Mouse (Mus musculus) lung, postnatal 0 days (tissue): ENCODE measurements at regions not wholly inside any gene's neighbourhood (a gene's known extent, or its start where the extent isn't known, plus 50 kb on each side); places are given as distances from the start of the nearest gene placed in this dataset.

ENCODE experiments used
- ATAC-seq: fragments of 200-750 bp; cut with Nextera tagmentation; 2 replicates; pipeline ENCODE4 v1.8.0; 2017; ENCODE audit warnings: moderate library complexity
- DNase-seq: peaks from one replicate; pipeline ENCODE4 v3.0.0-alpha.2; 2016; ENCODE audit warnings: low spot score
- H3K27ac ChIP-seq: fragments of 300-500 bp; sonication (generic); 2 replicates; pipeline ENCODE4 v1.5.1; 2014; ENCODE audit warnings: antibody characterized with exemption, mild to moderate bottlenecking, low read length, mixed read lengths
- H3K27me3 ChIP-seq: fragments of 300-500 bp; sonication (generic); replicated peaks from 2 replicates; pipeline ENCODE4 v1.6.1; 2014; ENCODE audit warnings: low read length, mixed read lengths; ENCODE audit not compliant: insufficient read depth
- H3K36me3 ChIP-seq: fragments of 300-500 bp; sonication (generic); 2 replicates; pipeline ENCODE4 v1.6.1; 2014; ENCODE audit warnings: low read length, mixed read lengths; ENCODE audit not compliant: insufficient read depth
- H3K4me1 ChIP-seq: fragments of 300-500 bp; sonication (generic); 2 replicates; pipeline ENCODE4 v1.6.1; 2014; ENCODE audit warnings: antibody characterized with exemption, low read depth, low read length, mixed read lengths; ENCODE audit not compliant: insufficient read depth
- H3K4me2 ChIP-seq: fragments of 300-500 bp; sonication (generic); replicated peaks from 2 replicates; pipeline ENCODE4 v1.6.1; 2014; ENCODE audit warnings: low read depth, mild to moderate bottlenecking, low read length, moderate library complexity, mixed read lengths
- H3K4me3 ChIP-seq: fragments of 300-500 bp; sonication (generic); 2 replicates; pipeline ENCODE4 v1.5.1; 2014; ENCODE audit warnings: low read depth, low read length
- H3K9ac ChIP-seq: fragments of 300-500 bp; sonication (generic); replicated peaks from 2 replicates; pipeline ENCODE4 v1.6.1; 2014; ENCODE audit warnings: low read depth, mild to moderate bottlenecking
- H3K9me3 ChIP-seq: fragments of 300-500 bp; sonication (generic); 2 replicates; pipeline ENCODE4 v1.6.1; 2016; ENCODE audit warnings: low read length, mixed read lengths
- CTCF ChIP-seq: IDR thresholded peaks from 2 replicates; pipeline ENCODE4 v1.5.1; 2016; ENCODE audit warnings: antibody characterized with exemption, mild to moderate bottlenecking
- EP300 ChIP-seq: IDR thresholded peaks from 2 replicates; pipeline ENCODE4 v1.6.1; 2016; ENCODE audit warnings: antibody characterized with exemption, mild to moderate bottlenecking, control low read depth
- WGBS: fragments of 180-500 bp; shearing (Covaris S2); extraction: QIAGEN DNeasy Blood & Tissue Kit; methylation state at CpG from one replicate; pipeline ENCODE4 v1.1.7; 2014; 5-methylcytosine and 5-hydroxymethylcytosine counted together

- Histone ChIP-seq H3K4me3 (no peak overlapping the region), H3K36me3 (no peaks in the 10 kb centered on the region), H3K9ac (no peak overlapping the region), H3K4me1 (no peaks in the 10 kb centered on the region), H3K9me3 (no peaks in the 10 kb centered on the region), H3K27ac (no peak overlapping the region), H3K27me3 (no peaks in the 10 kb centered on the region), H3K4me2 (no peak overlapping the region)
- 71% methylated on average over 2 of the region's 2 CpGs for WGBS
- DNase-seq (no peak), ATAC-seq (no peak)
- TF ChIP-seq CTCF = no peak
Measured at GRCm38 (mm10) chr4:12557105-12557504, 385.3 kb upstream of the Fam92a start.

GRCm38 (mm10) chr4:12549265-12549664 is 377.4 kb upstream of the Fam92a start:
- H3K36me3 ChIP-seq = no peaks in the 10 kb centered on the region
- WGBS = 84% methylated on average over 4 of the region's 4 CpGs
- no peak overlapping the region for H3K4me2 ChIP-seq
- no peak for DNase-seq
- H3K9me3 ChIP-seq = no peaks in the 10 kb centered on the region
- H3K4me3 ChIP-seq = no peak overlapping the region
- ATAC-seq = no peak
- no peaks in the 10 kb centered on the region for H3K4me1 ChIP-seq
- no peak overlapping the region for H3K27ac ChIP-seq
- no peaks in the 10 kb centered on the region for H3K27me3 ChIP-seq
- H3K9ac ChIP-seq = no peak overlapping the region
- TF ChIP-seq EP300 (no peak), CTCF (no peak)

- Histone ChIP-seq H3K4me1 (no peaks in the 10 kb centered on the region), H3K4me2 (no peak overlapping the region), H3K27ac (no peak overlapping the region), H3K9ac (no peak overlapping the region), H3K9me3 (no peaks in the 10 kb centered on the region), H3K36me3 (no peaks in the 10 kb centered on the region), H3K4me3 (no peak overlapping the region), H3K27me3 (no peaks in the 10 kb centered on the region)
- ATAC-seq = no peak
- TF ChIP-seq CTCF (no peak), EP300 (no peak)
- 49% methylated on average over 2 of the region's 2 CpGs for WGBS
- no peak for DNase-seq
Measured at GRCm38 (mm10) chr4:12543906-12544305, 372.1 kb upstream of the Fam92a start.

DNA sequence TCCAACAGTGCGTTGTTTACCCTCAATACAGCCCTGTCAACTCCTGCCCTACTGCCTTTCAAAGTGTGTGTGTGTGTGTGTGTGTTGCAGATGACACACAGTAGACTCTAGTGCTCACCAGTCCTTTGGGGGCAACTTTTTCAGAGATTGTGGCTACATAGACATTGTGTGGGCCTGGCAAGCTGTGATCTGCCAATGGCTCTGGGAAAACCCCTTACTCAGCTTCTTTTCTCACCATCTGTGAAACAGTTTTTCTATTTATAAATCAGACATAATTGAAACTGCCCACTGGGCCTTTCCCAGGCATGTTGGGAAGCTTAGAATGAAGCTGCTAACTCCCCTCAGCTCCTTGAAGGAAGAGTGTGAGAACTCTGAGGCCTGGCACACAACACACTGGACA is 369.7 kb upstream of the Fam92a start:
- Histone ChIP-seq H3K4me1 (no peaks in the 10 kb centered on the region), H3K27ac (no peak overlapping the region), H3K27me3 (no peaks in the 10 kb centered on the region), H3K4me3 (no peak overlapping the region), H3K36me3 (no peaks in the 10 kb centered on the region), H3K9me3 (no peaks in the 10 kb centered on the region), H3K4me2 (no peak overlapping the region), H3K9ac (no peak overlapping the region)
- 89% methylated on average over 1 of the region's 1 CpGs for WGBS
- no peak for TF ChIP-seq EP300
- DNase-seq (no peak), ATAC-seq (no peak)

DNA sequence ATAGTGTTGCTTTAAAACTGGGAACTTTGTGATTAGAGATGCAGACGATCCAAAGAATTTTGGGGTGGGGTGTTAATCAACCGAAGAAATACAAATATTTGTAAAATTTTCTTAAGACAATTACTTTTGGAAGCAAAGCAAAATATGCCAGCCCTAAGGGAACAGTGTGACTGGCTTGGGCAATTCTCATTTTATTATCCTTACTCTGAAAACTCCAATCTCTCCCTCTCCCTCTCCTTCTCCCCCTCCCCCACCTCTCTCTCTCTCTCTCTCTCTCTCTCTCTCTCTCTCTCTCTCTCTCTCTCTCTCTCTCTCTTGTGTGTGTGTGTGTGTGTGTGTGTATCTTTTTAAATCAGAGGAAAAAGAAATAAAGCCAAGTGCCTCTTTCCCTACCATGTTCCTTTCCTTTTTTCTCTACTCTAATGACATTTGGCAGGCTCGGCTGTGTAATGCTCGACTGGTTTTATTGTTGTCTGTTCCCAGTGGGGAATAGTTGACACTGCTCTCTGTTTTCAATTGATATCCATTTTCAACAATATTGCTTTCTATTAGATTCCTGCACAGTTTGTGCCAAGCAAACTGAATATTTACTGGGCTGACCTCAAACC is 367.5 kb upstream of the Fam92a start:
- WGBS = 37% methylated on average over 4 of the region's 4 CpGs
- Histone ChIP-seq H3K4me2 (no peak overlapping the region), H3K4me3 (no peak overlapping the region), H3K9ac (no peak overlapping the region), H3K27me3 (no peaks in the 10 kb centered on the region), H3K36me3 (no peaks in the 10 kb centered on the region), H3K9me3 (no peaks in the 10 kb centered on the region), H3K4me1 (no peaks in the 10 kb centered on the region), H3K27ac (no peak overlapping the region)
- DNase-seq (no peak), ATAC-seq (no peak)
- no peak for TF ChIP-seq EP300
- no peak for TF ChIP-seq CTCF

- Histone ChIP-seq H3K4me1 (no peaks in the 10 kb centered on the region), H3K9me3 (no peaks in the 10 kb centered on the region), H3K36me3 (no peaks in the 10 kb centered on the region), H3K27ac (no peak overlapping the region), H3K27me3 (no peaks in the 10 kb centered on the region), H3K4me3 (no peak overlapping the region), H3K4me2 (no peak overlapping the region), H3K9ac (no peak overlapping the region)
- DNase-seq (peak; percentile 58), ATAC-seq (no peak)
- no peak for TF ChIP-seq EP300
- peak; percentile 76 for TF ChIP-seq CTCF
- 5% methylated on average over 4 of the region's 4 CpGs for WGBS
Measured at GRCm38 (mm10) chr4:12538694-12539121, 366.9 kb upstream of the Fam92a start.

- Histone ChIP-seq H3K4me2 (no peak overlapping the region), H3K9ac (no peak overlapping the region), H3K36me3 (no peaks in the 10 kb centered on the region), H3K4me3 (no peak overlapping the region), H3K27me3 (no peaks in the 10 kb centered on the region), H3K4me1 (no peaks in the 10 kb centered on the region), H3K9me3 (no peaks in the 10 kb centered on the region), H3K27ac (no peak overlapping the region)
- DNase-seq = no peak
- TF ChIP-seq CTCF (no peak), EP300 (no peak)
- no peak for ATAC-seq
- WGBS = 69% methylated on average over 5 of the region's 5 CpGs
Measured at GRCm38 (mm10) chr4:12538043-12538442, 366.2 kb upstream of the Fam92a start.
